Mouse (Mus musculus): Measurements from ENCODE around the gene Scn3b.

DNA sequence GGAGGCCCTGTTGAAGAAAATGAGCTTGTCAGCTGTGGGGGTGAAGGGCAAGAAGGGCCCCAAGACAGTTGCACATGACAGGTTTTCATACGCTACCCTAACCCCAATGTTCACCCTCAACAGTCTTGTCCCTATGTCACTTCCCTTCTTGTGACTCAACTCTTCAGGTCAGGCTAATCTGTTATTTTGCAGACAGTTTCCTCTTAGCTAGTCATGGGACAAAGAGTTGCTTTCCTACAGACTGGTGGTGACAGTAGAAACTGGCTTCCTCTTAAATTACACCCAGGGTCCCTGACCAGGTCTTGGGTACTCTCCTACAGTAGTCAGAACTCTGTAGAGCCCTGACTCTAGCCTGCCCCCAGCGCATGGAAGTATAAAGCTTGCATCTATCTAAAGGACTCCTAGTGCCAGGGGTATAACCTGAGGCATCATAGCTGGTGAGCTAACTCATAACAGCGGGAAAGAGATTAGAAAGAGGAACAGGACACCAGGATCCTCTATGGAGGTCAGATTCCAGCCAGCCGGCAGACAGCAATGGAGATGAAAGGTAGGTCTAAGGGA, 55.3 kb downstream of the Scn3b start:
- TF ChIP-seq CTCF (IDR thresholded peaks at IDR 0.05; ENCODE audit: low read depth) (no peak), EP300 (IDR thresholded peaks at IDR 0.05; ENCODE audit: low read depth) (no peak)
